Mouse (Mus musculus) heart, postnatal 0 days (tissue): ENCODE results near the gene Nhej1. TPM values are rescaled to one million over a fixed set of nuclear protein-coding genes. Genes with fewer than 3 reads are reported as not detected.

ENCODE experiments used
- ATAC-seq: fragments of 200-750 bp; cut with Nextera tagmentation; 2 replicates; pipeline ENCODE4 v1.8.0; 2017; ENCODE audit warnings: low read depth, moderate number of reproducible peaks, moderate library complexity; ENCODE audit not compliant: insufficient read depth
- DNase-seq: peaks from one replicate; pipeline ENCODE4 v3.0.0-alpha.2; 2016; ENCODE audit warnings: low spot score
- H3K27ac ChIP-seq: fragments of 300-500 bp; sonication (generic); 2 replicates; pipeline ENCODE4 v1.5.1; 2014; ENCODE audit warnings: low read depth, mild to moderate bottlenecking
- H3K27me3 ChIP-seq: fragments of 300-500 bp; sonication (generic); 2 replicates; pipeline ENCODE4 v1.6.1; 2014; ENCODE audit warnings: low read length, mixed read lengths; ENCODE audit not compliant: control insufficient read depth, insufficient read depth
- H3K36me3 ChIP-seq: fragments of 300-500 bp; sonication (generic); replicated peaks from 2 replicates; pipeline ENCODE4 v1.6.1; 2014; ENCODE audit warnings: low read length, mixed read lengths; ENCODE audit not compliant: control insufficient read depth, insufficient read depth
- H3K4me1 ChIP-seq: fragments of 300-500 bp; sonication (generic); 2 replicates; pipeline ENCODE4 v1.6.1; 2014; ENCODE audit warnings: antibody characterized with exemption; ENCODE audit not compliant: control insufficient read depth, insufficient read depth
- H3K4me2 ChIP-seq: fragments of 300-500 bp; sonication (generic); 2 replicates; pipeline ENCODE4 v1.6.1; 2014; ENCODE audit warnings: low read depth, mild to moderate bottlenecking, low read length, moderate library complexity
- H3K4me3 ChIP-seq: fragments of 300-500 bp; sonication (generic); 2 replicates; pipeline ENCODE4 v1.5.1; 2014; ENCODE audit warnings: low read depth, low read length
- H3K9ac ChIP-seq: fragments of 300-500 bp; sonication (generic); replicated peaks from 2 replicates; pipeline ENCODE4 v1.6.1; 2014; ENCODE audit warnings: low read depth, low read length, mixed read lengths
- H3K9me3 ChIP-seq: fragments of 300-500 bp; sonication (generic); replicated peaks from 2 replicates; pipeline ENCODE4 v1.6.1; 2016; ENCODE audit warnings: low read length; ENCODE audit not compliant: control insufficient read depth
- CTCF ChIP-seq: IDR thresholded peaks from 2 replicates; pipeline ENCODE4 v1.5.1; 2016; ENCODE audit warnings: antibody characterized with exemption, control low read depth, low read depth
- EP300 ChIP-seq: IDR thresholded peaks from 2 replicates; pipeline ENCODE4 v1.6.1; 2016; ENCODE audit warnings: antibody characterized with exemption, low read depth
- WGBS: fragments of 180-500 bp; shearing (Covaris S2); extraction: QIAGEN DNeasy Blood & Tissue Kit; methylation state at CpG from one replicate; pipeline ENCODE4 v1.1.7; 2014; 5-methylcytosine and 5-hydroxymethylcytosine counted together
- polyA plus RNA-seq: library from polyadenylated mRNA; unstranded; fragments of >200 nt; fragmentation: Nextera tagmentation; extraction: Ambion mirVana; gene quantifications from 2 replicates; pipeline ENCODE4 v1.2.1, GENCODE M21; 2015
- total RNA-seq: library from RNA; depleted of rRNA; stranded (reverse); fragments of >200 nt; gene quantifications from 2 replicates; pipeline ENCODE4 v1.2.3, GENCODE M21; 2014; ENCODE audit warnings: low replicate concordance; rRNA removed

Nhej1 gene
- total RNA-seq (1.2 and 8.4 TPM in 2 replicates), polyA plus RNA-seq (6.1 TPM in 2 replicates)

DNA sequence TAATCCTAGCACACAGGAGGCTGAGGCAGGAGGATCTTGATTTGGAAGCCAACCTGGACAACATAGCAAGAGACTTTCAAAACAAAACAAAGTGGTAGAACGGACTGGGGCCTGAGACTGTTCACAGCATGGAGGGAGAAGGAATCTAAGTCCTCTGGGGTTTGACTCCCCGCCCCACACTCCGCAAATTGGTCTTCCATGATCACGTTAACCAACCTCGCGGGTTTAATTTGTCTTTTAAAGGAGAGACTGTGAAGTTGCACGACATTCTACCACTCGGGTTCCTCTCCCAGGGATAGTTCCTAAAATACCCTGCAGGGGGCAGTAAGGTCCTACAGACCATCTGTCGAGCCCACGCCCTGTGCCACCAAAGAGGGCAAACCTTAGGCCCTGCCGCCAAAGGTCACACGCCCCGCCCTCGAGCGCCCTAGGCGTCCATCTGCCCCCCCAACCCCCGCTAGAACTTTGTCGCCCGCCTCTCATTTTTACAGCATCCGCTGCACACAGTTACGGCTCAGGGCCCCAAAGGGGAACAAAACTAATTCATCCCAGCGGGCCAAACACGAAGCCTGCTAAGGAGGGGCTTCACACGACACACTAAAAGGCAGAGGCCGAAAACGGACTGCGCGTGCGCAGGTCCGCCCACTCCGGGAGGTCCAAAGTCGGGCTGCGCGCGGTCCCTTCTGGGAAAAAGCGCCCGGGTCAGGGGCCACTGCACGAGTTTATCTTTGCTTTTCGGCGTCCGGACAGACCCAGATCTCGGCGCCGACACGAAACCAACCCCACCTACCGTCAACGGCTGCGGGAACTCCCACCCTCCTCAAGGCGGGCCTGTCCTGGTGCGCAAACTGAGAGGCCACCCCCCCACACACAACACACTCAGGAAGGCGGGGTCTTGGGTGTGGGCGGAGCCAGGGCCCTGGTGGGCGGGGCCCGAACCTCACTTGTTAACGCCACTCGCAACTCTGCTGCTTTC, at the start of gene Nhej1:
TSS of gene Nhej1 (minus strand) at position 855 of the 976 bp plus-strand sequence.
- TF ChIP-seq EP300 (peak; percentile 50), CTCF (peak; percentile 80)
- ATAC-seq (peak; percentile 98), DNase-seq (peak; percentile 92)
- H3K4me3 ChIP-seq: peak within 1 kb of the TSS; percentile 58
- peak within 1 kb of the TSS; percentile 51 for H3K4me2 ChIP-seq
- no peaks in the 10 kb centered on the region for H3K27me3 ChIP-seq
- 1% methylated on average over 56 of the region's 56 CpGs for WGBS
- H3K9me3 ChIP-seq: no peaks in the 10 kb centered on the region
- H3K4me1 ChIP-seq: no peaks in the 10 kb centered on the region
- H3K27ac ChIP-seq: peak within 1 kb of the TSS; percentile 93
- H3K36me3 ChIP-seq: no peaks in the 10 kb centered on the region
- peak within 1 kb of the TSS; percentile 63 for H3K9ac ChIP-seq

GRCm38 (mm10) chr1:75168472-75169464, 43.8 kb upstream of the Nhej1 start, which contains the start of gene Zfand2b:
Gene Zfand2b, plus strand, starts transcription at chr1:75168646.
- DNase-seq (peak; percentile 94), ATAC-seq (peak; percentile 99)

GRCm38 (mm10) chr1:75168093-75168471, 43.1 kb upstream of the Nhej1 start:
- Histone ChIP-seq H3K27me3 (no peaks in the 10 kb centered on the region), H3K4me3 (peak overlapping the region; percentile 58), H3K9me3 (no peaks in the 10 kb centered on the region), H3K4me2 (peak overlapping the region; percentile 59), H3K9ac (peak overlapping the region; percentile 58), H3K36me3 (peaks cover 32% of the 10 kb centered on the region), H3K4me1 (0 out of 2 replicates have a peak, but pooled peaks cover 10% of the 10 kb centered on the region), H3K27ac (peak overlapping the region; percentile 51)
- TF ChIP-seq EP300 (no peak; the same call in 1 of the 2 replicates), CTCF (no peak)
- no peak for DNase-seq
- WGBS: 10% methylated on average over 7 of the region's 7 CpGs
- ATAC-seq: no peak; the same call in 1 of the 2 replicates

More at GRCm38 (mm10) chr1:75168472-75169464, 43.8 kb upstream of the Nhej1 start, which contains the start of gene Zfand2b:
- no peaks in the 10 kb centered on the region for H3K27me3 ChIP-seq
- no peak for TF ChIP-seq EP300
- TF ChIP-seq CTCF: no peak
- H3K36me3 ChIP-seq: peaks cover 39% of the 10 kb centered on the region
- peak within 1 kb of the TSS; percentile 59 for H3K4me2 ChIP-seq
- peak within 1 kb of the TSS; percentile 58 for H3K9ac ChIP-seq
- H3K4me1 ChIP-seq: 0 out of 2 replicates have a peak, but pooled peaks cover 10% of the 10 kb centered on the region
- H3K27ac ChIP-seq: peak within 1 kb of the TSS; percentile 51
- no peaks in the 10 kb centered on the region for H3K9me3 ChIP-seq
- 1% methylated on average over 52 of the region's 59 CpGs for whole genome bisulfite sequencing
- H3K4me3 ChIP-seq: peak within 1 kb of the TSS; percentile 58

DNA sequence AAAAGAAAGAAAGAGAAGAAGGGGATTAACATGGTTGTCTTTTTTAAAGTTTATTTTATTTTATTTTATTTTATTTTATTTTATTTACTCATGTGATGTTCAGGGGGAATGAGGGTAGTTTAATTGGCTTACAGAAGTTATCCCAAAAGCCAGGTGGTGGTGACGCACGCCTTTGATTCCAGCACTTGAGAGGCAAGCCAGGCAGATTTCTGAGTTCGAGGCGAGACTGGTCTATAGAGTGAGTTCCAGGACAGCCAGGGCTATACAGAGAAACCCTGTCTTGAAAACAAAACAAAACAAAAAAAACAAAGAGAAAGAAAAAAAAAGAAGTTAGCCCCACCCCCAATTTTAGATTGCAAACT, 35.2 kb upstream of the Nhej1 start:
- H3K9ac ChIP-seq: no peak overlapping the region
- no peaks in the 10 kb centered on the region for H3K4me1 ChIP-seq
- no peaks in the 10 kb centered on the region for H3K27me3 ChIP-seq
- no peak for TF ChIP-seq EP300
- H3K9me3 ChIP-seq: no peaks in the 10 kb centered on the region
- H3K27ac ChIP-seq: no peak overlapping the region
- H3K4me2 ChIP-seq: no peak overlapping the region
- DNase-seq: no peak
- no peak for ATAC-seq
- WGBS: 54% methylated on average over 4 of the region's 4 CpGs
- H3K4me3 ChIP-seq: no peak overlapping the region
- H3K36me3 ChIP-seq: no peaks in the 10 kb centered on the region
